Comparison of ENCODE assay signal across 28 mouse cellular contexts in genomic region chr7:101770051-101770450, GRCm38 (mm10). TPM values are rescaled to one million over a fixed set of nuclear protein-coding genes. Genes with fewer than 3 reads are reported as not detected.
A peak's percentile ranks its signal among the peaks of the same experiment; 100 is the strongest.
DNase-seq lines count a peak whose midpoint lies in the region; ATAC-seq and TF ChIP-seq lines count a peak whose summit lies in the region.
"Had no signal": no experiment of that assay in that cellular context is flagged by ENCODE, and none has a peak within 500 bp of the region (broad histone marks: within the 10 kb centered on the region; RNA-seq: fewer than 3 reads in every experiment).

No protein-coding gene starts in this region.

- H3K27ac ChIP-seq in layer of hippocampus, adult 2 months: peak overlapping the region; percentile 78
- H3K27ac ChIP-seq in cortical plate, adult 2 months (ENCODE audit: insufficient read depth, low read length): 0 out of 2 replicates have a peak overlapping the region, but pooled peaks have one; percentile 4
- H3K27ac ChIP-seq: heart, adult 2 months; heart, embryonic 15.5 days; midbrain, embryonic 12.5 days; neural tube, embryonic 12.5 days had no signal

- H3K4me1 ChIP-seq in cortical plate, adult 2 months (ENCODE audit: control insufficient read depth, insufficient read depth, low read length): peaks cover 8% of the 10 kb centered on the region

- intact Hi-C loops in left cerebral cortex, postnatal 36 days (cut with DNase I): loop anchor here (5.0 kb wide), 1 partner anchor 103 kb away; no protein-coding TSS in a partner anchor

- H3K4me3 ChIP-seq in layer of hippocampus, adult 2 months: no peak overlapping the region
- no peak overlapping the region for H3K4me3 ChIP-seq in cortical plate, adult 2 months (ENCODE audit: insufficient read depth, low read length)
- H3K4me3 ChIP-seq: forebrain, embryonic 10.5 days; heart, adult 2 months; heart, embryonic 15.5 days; midbrain, embryonic 12.5 days; neural tube, embryonic 12.5 days had no signal

- TF ChIP-seq POLR2A in cortical plate, adult 2 months (IDR thresholded peaks at IDR 0.05; ENCODE audit: extremely low read depth, insufficient read depth, low read length): no peak

- no peak for TF ChIP-seq CTCF in layer of hippocampus, adult 2 months (conservative IDR thresholded peaks at IDR 0.05)
- TF ChIP-seq CTCF in cortical plate, adult 2 months (IDR thresholded peaks at IDR 0.05; ENCODE audit: extremely low read depth, insufficient read depth, low read length): no peak

- ATAC-seq in frontal cortex, adult (ENCODE audit: low TSS enrichment): peak; percentile 58
- ATAC-seq: CD4-positive, CD25-positive, alpha-beta regulatory T cell, adult 4 months; forebrain, postnatal 0 days; lung, postnatal 0 days; Patski had no signal

- DNase-seq in frontal cortex, postnatal 10 days (ENCODE audit: low spot score in 2 of 2): no peak
- peak; percentile 19 to 41 for DNase-seq in layer of hippocampus, adult 2 months (ENCODE audit: low spot score in 2 of 2)
- DNase-seq in layer of hippocampus, adult 9-10 months (ENCODE audit: low spot score): no peak
- DNase-seq in left cerebral cortex, postnatal 36 days (ENCODE audit: low spot score in 2 of 2): peak; percentile 36 to 43
- DNase-seq in retina, embryonic 14.5 days (ENCODE audit: low spot score): no peak
- DNase-seq in gastrocnemius, adult 18-20 months (ENCODE audit: low spot score): no peak
- DNase-seq: adrenal gland, postnatal 10 days; cerebellum, adult 11 months; cerebellum, postnatal 10 days; embryo, embryonic 11 days; forebrain, postnatal 0 days; gastrocnemius, postnatal 25 days; heart, adult 2 months; heart, postnatal 4 days; kidney, adult 8-10 months; kidney, postnatal 14 days; liver; thymus, postnatal 25 days had no signal

RNA-seq across cellular contexts. Expression of gene Phox2a, which starts 48.1 kb away (rescaled TPM):
- total RNA-seq in layer of hippocampus, adult 2 months (2021): not detected
- polyA plus RNA-seq in cortical plate, adult 2 months (2012; rRNA removed): not detected in 2 replicates
- not detected for total RNA-seq in left cerebral cortex, postnatal 36 days (2021)
- total RNA-seq in gastrocnemius, adult 18-20 months (2021): not detected
- total RNA-seq: forebrain, postnatal 0 days; gastrocnemius, postnatal 25 days; megakaryocyte progenitor cell, adult 5-6 weeks had no signal
- polyA plus RNA-seq: CD4-positive, CD25-positive, alpha-beta regulatory T cell, adult 4 months; forebrain, embryonic 10.5 days; forebrain, postnatal 0 days; lung, postnatal 0 days; Patski had no signal

Comparison
In these comparisons a context has a peak if more than half of its experiments do, and no peak if none do; other contexts are left out.
1. DNase-seq: peak in layer of hippocampus, adult 2 months (2 of 2) and left cerebral cortex, postnatal 36 days (2 of 2); none in frontal cortex, postnatal 10 days (0 of 2), layer of hippocampus, adult 9-10 months (single experiment), retina, embryonic 14.5 days (single experiment) and gastrocnemius, adult 18-20 months (single experiment).